Mouse (Mus musculus): ENCODE results near the gene Dusp27. TPM values are rescaled to one million over a fixed set of nuclear protein-coding genes. Genes with fewer than 3 reads are reported as not detected.

The Dusp27 gene
- total and polyA plus RNA-seq, 2 experiments from 2014 or later: 33.2 to 39.9 TPM

DNA sequence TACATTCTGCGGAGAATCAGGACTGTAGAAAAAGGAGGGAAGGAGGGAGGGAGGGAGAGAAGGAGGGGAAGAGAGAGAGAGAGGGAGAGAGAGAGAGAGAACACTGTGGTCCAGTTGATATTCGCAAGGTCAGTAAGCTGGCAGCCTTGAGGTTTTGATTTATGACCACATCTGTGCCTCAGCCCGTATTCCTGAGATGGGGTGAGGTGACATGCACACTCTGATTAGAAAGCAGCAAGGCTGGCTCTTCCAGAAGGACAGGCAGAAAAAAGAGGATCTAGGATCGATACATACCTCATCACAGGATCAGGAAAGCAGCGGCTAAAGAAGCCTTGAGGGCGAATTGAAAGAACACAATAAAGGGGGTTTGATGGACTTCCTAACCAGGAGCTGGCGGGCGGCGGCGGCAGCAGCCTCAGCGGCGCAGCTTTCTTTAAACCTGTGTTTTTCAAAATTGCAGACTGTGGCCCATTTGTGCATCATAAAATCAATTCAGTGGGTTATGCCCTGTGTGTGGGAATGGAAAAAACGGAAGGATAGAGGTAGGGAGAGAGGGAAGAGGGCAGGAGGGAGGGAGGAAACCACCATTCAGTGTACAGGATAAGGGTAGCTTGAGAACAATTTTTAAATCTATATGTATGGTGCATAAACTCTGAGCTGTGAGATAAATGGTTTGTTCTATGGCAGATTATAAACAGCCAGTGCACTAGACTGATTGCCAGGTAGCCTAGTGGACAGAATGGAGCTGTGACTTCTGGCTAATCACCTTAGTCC is 9.7 kb downstream of the Dusp27 start:
- no peak for ATAC-seq (ENCODE audit: insufficient read depth, low read depth)

DNA sequence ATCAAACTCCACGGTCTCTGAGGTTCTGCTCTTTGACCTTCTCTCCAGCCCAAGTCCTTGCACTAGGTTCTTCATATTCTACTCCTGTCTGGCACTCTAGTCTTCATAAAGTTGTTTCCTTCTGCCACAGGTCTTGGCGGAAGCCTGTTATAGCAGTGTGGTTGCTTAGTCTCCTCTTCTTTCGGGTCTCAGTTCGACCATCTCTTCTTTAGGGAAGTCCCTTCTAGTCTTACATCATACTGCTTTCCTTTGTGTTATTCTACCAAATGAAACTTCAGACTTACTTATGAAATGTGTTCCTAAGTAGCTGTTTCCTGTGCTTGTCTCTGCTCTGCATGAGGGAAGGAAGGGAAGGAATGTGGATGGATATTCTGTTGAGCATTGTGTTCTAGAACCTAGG is 12.0 kb downstream of the Dusp27 start:
- H3K36me3 ChIP-seq (replicated peaks; ENCODE audit: control insufficient read depth, insufficient read depth, low read length): peaks cover 24% of the 10 kb centered on the region
- no peak for ATAC-seq (ENCODE audit: insufficient read depth, low read depth)
- H3K27ac ChIP-seq (ENCODE audit: low read depth): no peak overlapping the region
- no peak overlapping the region for H3K9ac ChIP-seq (replicated peaks; ENCODE audit: low read depth, low read length)
- no peaks in the 10 kb centered on the region for H3K27me3 ChIP-seq (ENCODE audit: control insufficient read depth, insufficient read depth, low read length)
- no peak overlapping the region for H3K4me2 ChIP-seq (ENCODE audit: low read depth, low read length)
- no peak for DNase-seq (ENCODE audit: low spot score)
- no peaks in the 10 kb centered on the region for H3K9me3 ChIP-seq (replicated peaks; ENCODE audit: control insufficient read depth, low read length)
- no peaks in the 10 kb centered on the region for H3K4me1 ChIP-seq (ENCODE audit: control insufficient read depth, insufficient read depth)
- WGBS: 85% methylated on average over 4 of the region's 4 CpGs
- TF ChIP-seq EP300 (IDR thresholded peaks at IDR 0.05; ENCODE audit: low read depth) (no peak), CTCF (IDR thresholded peaks at IDR 0.05; ENCODE audit: low read depth) (no peak)
- H3K4me3 ChIP-seq (ENCODE audit: low read depth, low read length): no peak overlapping the region

More for the DNA sequence above, 9.7 kb downstream of the Dusp27 start:
- Histone ChIP-seq H3K4me2 (ENCODE audit: low read depth, low read length) (no peak overlapping the region), H3K27ac (ENCODE audit: low read depth) (no peak overlapping the region), H3K4me3 (ENCODE audit: low read depth, low read length) (no peak overlapping the region), H3K27me3 (ENCODE audit: control insufficient read depth, insufficient read depth, low read length) (no peaks in the 10 kb centered on the region), H3K4me1 (ENCODE audit: control insufficient read depth, insufficient read depth) (no peaks in the 10 kb centered on the region), H3K9ac (replicated peaks; ENCODE audit: low read depth, low read length) (no peak overlapping the region), H3K9me3 (replicated peaks; ENCODE audit: control insufficient read depth, low read length) (0 out of 2 replicates have a peak, but pooled peaks cover under 1% of the 10 kb centered on the region), H3K36me3 (replicated peaks; ENCODE audit: control insufficient read depth, insufficient read depth, low read length) (peaks cover 18% of the 10 kb centered on the region)
- DNase-seq (ENCODE audit: low spot score): no peak
- 88% methylated on average over 13 of the region's 13 CpGs for WGBS
- no peak for TF ChIP-seq CTCF (IDR thresholded peaks at IDR 0.05; ENCODE audit: low read depth)

DNA sequence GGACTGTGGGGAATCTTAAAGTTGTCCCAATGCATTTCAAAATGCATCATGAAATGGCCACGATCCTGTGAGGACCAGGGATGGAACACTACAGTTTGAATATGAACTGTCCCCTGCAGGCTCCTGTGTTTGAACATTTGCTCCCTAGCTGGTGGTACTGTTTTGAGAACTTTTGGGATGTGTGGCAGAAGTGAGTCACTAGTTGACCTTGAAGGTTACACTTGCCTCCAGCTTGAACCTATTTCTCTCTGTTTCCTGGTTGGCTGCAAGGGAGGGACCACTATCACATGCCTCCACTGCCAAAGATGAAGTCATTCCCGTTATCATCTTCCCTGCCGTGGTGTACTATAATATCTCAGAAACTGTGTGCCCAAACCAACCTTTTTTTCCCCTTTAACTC is 12.7 kb downstream of the Dusp27 start:
- no peak for TF ChIP-seq EP300 (IDR thresholded peaks at IDR 0.05; ENCODE audit: low read depth)
- TF ChIP-seq CTCF (IDR thresholded peaks at IDR 0.05; ENCODE audit: low read depth): no peak
- H3K4me3 ChIP-seq (ENCODE audit: low read depth, low read length): no peak overlapping the region
- WGBS: 34% methylated on average over 3 of the region's 3 CpGs
- H3K36me3 ChIP-seq (replicated peaks; ENCODE audit: control insufficient read depth, insufficient read depth, low read length): peaks cover 22% of the 10 kb centered on the region
- no peaks in the 10 kb centered on the region for H3K27me3 ChIP-seq (ENCODE audit: control insufficient read depth, insufficient read depth, low read length)
- H3K9ac ChIP-seq (replicated peaks; ENCODE audit: low read depth, low read length): no peak overlapping the region
- ATAC-seq (ENCODE audit: insufficient read depth, low read depth): no peak
- H3K4me2 ChIP-seq (ENCODE audit: low read depth, low read length): no peak overlapping the region
- H3K9me3 ChIP-seq (replicated peaks; ENCODE audit: control insufficient read depth, low read length): no peaks in the 10 kb centered on the region
- DNase-seq (ENCODE audit: low spot score): no peak
- no peaks in the 10 kb centered on the region for H3K4me1 ChIP-seq (ENCODE audit: control insufficient read depth, insufficient read depth)
- no peak overlapping the region for H3K27ac ChIP-seq (ENCODE audit: low read depth)

DNA sequence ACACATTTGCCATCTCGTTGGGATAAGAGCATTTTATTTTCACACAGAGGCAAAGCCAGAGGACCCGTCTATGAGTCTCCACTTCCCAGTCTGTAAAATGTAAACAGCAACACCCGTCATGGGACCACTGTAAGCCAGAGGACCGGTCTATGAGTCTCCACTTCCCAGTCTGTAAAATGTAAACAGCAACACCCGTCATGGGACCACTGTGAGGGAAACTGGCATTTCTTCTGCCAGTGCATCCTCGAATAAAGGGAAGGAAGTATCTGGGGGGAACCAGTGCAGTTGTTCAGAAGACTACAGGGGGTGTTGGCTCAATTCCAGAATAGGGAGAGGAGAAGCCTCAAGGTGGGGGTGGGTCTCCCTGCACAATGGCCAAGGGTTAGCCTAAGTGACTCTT is 22.3 kb downstream of the Dusp27 start:
- H3K36me3 ChIP-seq (replicated peaks; ENCODE audit: control insufficient read depth, insufficient read depth, low read length): peaks cover 56% of the 10 kb centered on the region
- no peak overlapping the region for H3K9ac ChIP-seq (replicated peaks; ENCODE audit: low read depth, low read length)
- H3K27me3 ChIP-seq (ENCODE audit: control insufficient read depth, insufficient read depth, low read length): no peaks in the 10 kb centered on the region
- 66% methylated on average over 6 of the region's 6 CpGs for WGBS
- ATAC-seq (ENCODE audit: insufficient read depth, low read depth) (no peak), DNase-seq (ENCODE audit: low spot score) (no peak)
- TF ChIP-seq EP300 (IDR thresholded peaks at IDR 0.05; ENCODE audit: low read depth) (no peak), CTCF (IDR thresholded peaks at IDR 0.05; ENCODE audit: low read depth) (no peak)
- no peak overlapping the region for H3K4me3 ChIP-seq (ENCODE audit: low read depth, low read length)
- no peak overlapping the region for H3K4me2 ChIP-seq (ENCODE audit: low read depth, low read length)
- no peak overlapping the region for H3K27ac ChIP-seq (ENCODE audit: low read depth)
- H3K9me3 ChIP-seq (replicated peaks; ENCODE audit: control insufficient read depth, low read length): no peaks in the 10 kb centered on the region
- H3K4me1 ChIP-seq (ENCODE audit: control insufficient read depth, insufficient read depth): no peaks in the 10 kb centered on the region

DNA sequence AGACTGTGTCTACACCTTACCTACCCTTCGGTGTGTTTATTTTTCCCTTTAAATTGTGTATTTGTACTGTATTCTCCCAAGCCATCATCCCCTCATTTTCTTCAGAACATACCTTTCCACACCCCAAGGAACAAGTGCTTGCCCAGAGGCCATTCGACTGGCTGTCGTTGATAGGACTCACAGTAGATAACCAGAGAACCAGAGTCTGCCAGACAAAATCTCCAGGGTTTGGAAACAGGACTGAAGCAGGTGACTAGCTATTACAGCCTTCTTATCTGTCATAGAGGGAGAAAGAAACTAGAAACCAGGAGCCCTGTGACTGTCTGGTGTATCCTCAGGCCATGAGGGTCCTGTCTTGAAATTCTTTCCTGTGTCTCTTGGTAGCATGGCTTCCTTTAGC is 22.9 kb downstream of the Dusp27 start:
- Histone ChIP-seq H3K36me3 (replicated peaks; ENCODE audit: control insufficient read depth, insufficient read depth, low read length) (peaks cover 60% of the 10 kb centered on the region), H3K9me3 (replicated peaks; ENCODE audit: control insufficient read depth, low read length) (no peaks in the 10 kb centered on the region)

More for the DNA sequence above, 22.9 kb downstream of the Dusp27 start:
- Histone ChIP-seq H3K4me3 (ENCODE audit: low read depth, low read length) (no peak overlapping the region), H3K27ac (ENCODE audit: low read depth) (no peak overlapping the region), H3K4me1 (ENCODE audit: control insufficient read depth, insufficient read depth) (no peaks in the 10 kb centered on the region), H3K9ac (replicated peaks; ENCODE audit: low read depth, low read length) (no peak overlapping the region), H3K4me2 (ENCODE audit: low read depth, low read length) (no peak overlapping the region), H3K27me3 (ENCODE audit: control insufficient read depth, insufficient read depth, low read length) (no peaks in the 10 kb centered on the region)
- WGBS: 54% methylated on average over 3 of the region's 3 CpGs
- no peak for DNase-seq (ENCODE audit: low spot score)
- TF ChIP-seq EP300 (IDR thresholded peaks at IDR 0.05; ENCODE audit: low read depth) (no peak), CTCF (IDR thresholded peaks at IDR 0.05; ENCODE audit: low read depth) (no peak)
- ATAC-seq (ENCODE audit: insufficient read depth, low read depth): no peak

Data from heart, postnatal 0 days (tissue).